Mouse (Mus musculus) c-Kit-positive CD71-positive TER-119-positive erythroid progenitor cells, embryonic 14.5 days (primary cell): ENCODE measurements at regions not wholly inside any gene's neighbourhood (a gene's known extent, or its start where the extent isn't known, plus 50 kb on each side); places are given as distances from the start of the nearest gene placed in this dataset.
A peak's percentile ranks its signal among the peaks of the same experiment; 100 is the strongest.

Source experiments
- DNase-seq: peaks from one replicate; pipeline ENCODE4 v3.0.0-alpha.2; 2013; ENCODE audit warnings: low spot score

- peak; percentile 17 for DNase-seq
These were observed 471.4 kb upstream of the Lsamp start for GRCm38 (mm10) chr16:39512774-39513173.

DNA sequence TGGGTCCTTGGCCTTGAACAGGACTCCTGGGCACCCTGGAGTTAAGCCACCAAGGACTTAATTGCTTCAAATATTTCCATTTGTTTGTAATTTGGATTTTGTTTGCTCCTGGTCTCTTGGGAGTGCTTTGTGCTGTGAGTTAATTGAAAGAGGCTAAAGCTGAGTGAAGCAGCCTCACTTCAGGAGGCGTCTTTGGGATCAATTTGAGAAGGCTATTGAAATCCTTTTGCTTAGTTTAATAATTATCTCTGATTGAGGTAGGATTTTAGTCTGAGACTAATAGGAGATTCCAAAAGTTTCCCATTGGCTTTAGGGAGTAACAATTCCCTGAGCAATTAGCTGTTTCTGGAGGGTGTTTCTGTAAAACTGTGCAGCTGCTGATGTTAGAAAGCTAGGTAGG, 470.5 kb upstream of the Lsamp start:
- no peak for DNase-seq

- DNase-seq: no peak
These were observed 453.1 kb upstream of the Lsamp start for GRCm38 (mm10) chr16:39531106-39531505.

DNA sequence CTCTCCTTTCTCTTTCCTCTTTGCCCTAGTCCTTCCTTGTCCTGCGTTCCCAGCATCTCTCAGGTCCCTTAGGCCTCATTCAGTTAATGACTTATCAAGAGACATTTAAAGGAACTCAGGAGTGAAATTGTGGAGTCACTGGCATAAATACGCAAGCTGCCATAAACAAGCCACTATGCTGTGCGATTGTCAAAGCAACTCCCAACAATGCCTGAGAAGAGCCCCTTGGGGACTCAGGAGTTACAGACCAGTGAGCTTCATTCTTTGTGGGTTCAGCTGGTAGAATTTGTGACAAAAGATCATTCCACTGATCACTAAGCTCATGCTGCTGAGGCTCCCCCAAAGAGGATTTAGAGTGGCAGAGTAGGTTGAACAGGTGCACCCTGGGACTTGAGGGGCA, 451.4 kb upstream of the Lsamp start:
- no peak for DNase-seq

DNA sequence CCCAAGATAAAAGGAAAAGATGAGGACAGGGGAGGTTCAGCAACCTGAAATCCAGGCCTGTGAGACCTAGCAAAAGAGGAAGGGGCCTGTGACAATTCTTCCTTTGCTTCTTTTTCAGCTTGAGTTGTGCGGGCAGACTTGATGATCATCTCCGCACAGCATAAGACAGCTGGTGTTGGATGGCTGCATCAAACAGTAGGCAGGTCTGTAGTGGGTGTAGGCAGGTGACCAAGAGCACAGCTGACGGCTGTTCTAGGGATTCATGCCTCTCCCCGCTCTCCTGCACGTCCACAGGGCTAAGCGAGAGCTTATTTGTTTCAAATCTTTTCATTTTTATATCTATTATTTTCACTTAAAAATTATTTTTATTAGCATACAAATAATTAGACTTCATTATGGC, 450.8 kb upstream of the Lsamp start:
- DNase-seq: no peak

- DNase-seq: no peak
These were observed 430.8 kb upstream of the Lsamp start for GRCm38 (mm10) chr16:39553316-39553715.

DNA sequence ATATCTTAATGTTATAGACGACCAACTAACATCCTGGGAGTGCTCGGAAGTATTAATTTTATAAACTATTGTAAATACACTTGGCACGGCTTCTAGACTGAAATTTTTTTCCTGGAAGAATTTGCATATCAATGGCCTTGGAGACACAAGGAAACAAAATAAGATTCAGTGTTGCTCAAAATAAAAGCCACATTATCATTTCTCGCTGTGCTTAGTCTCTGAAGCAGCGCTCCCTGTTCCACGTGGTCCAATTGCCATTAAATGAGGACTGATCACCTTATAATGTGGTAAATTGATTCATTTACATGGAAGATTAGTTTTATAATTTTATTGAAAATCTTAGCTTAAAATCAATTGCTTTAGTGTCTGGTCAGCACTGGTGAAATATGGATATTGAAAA, 407.5 kb upstream of the Lsamp start:
- no peak for DNase-seq

DNA sequence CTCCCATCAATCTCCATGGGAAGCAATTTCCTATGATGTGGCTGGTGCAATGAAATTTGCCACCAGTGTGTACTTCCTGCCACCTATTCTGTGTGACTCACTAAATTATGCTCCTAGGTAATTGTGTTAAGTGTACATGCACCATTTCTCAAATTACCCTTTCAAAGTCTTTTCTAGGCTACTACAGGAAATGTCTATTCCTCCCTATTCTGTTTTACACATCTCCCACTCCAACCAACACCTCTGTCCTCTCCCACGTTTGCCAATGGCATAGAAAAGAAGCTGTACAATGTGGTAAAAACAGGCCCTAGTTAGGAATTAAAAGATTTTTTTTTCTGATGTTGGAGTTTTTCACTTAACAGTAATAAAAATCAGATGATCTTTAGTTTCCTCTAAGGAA, 404.5 kb upstream of the Lsamp start:
- DNase-seq: no peak
